Mouse (Mus musculus) neural tube, embryonic 13.5 days (tissue): ENCODE data around the gene Brd1. TPM values are rescaled to one million over a fixed set of nuclear protein-coding genes. Genes with fewer than 3 reads are reported as not detected.
"Not testable (repeated sequence)": the region's sequence is repeated elsewhere in the genome, so short reads cannot be mapped to it uniquely, and the experiment has no call there.

Experiments used
- ATAC-seq: fragments of 200-750 bp; cut with Nextera tagmentation; 2 replicates; pipeline ENCODE4 v1.8.0; 2017; ENCODE audit warnings: low read depth, mild to moderate bottlenecking, moderate TSS enrichment, moderate library complexity
- H3K27ac ChIP-seq: fragments of 300-500 bp; sonication (generic); replicated peaks from 2 replicates; pipeline ENCODE4 v1.5.1; 2015; ENCODE audit warnings: moderate library complexity, mild to moderate bottlenecking, inconsistent platforms
- H3K27me3 ChIP-seq: fragments of 300-500 bp; sonication (generic); 2 replicates; pipeline ENCODE4 v1.6.1; 2015; ENCODE audit warnings: mild to moderate bottlenecking, inconsistent platforms
- H3K36me3 ChIP-seq: fragments of 300-500 bp; sonication (generic); 2 replicates; pipeline ENCODE4 v1.6.1; 2015; ENCODE audit warnings: mild to moderate bottlenecking, inconsistent platforms
- H3K4me1 ChIP-seq: fragments of 300-500 bp; sonication (generic); replicated peaks from 2 replicates; pipeline ENCODE4 v1.6.1; 2015; ENCODE audit warnings: inconsistent platforms
- H3K4me2 ChIP-seq: fragments of 300-500 bp; sonication (generic); 2 replicates; pipeline ENCODE4 v1.6.1; 2015; ENCODE audit warnings: inconsistent platforms, mild to moderate bottlenecking, moderate library complexity
- H3K4me3 ChIP-seq: fragments of 300-500 bp; sonication (generic); 2 replicates; pipeline ENCODE4 v1.5.1; 2015; ENCODE audit warnings: mild to moderate bottlenecking, inconsistent platforms
- H3K9ac ChIP-seq: fragments of 300-500 bp; sonication (generic); 2 replicates; pipeline ENCODE4 v1.6.1; 2015; ENCODE audit warnings: moderate library complexity, mild to moderate bottlenecking, inconsistent platforms
- H3K9me3 ChIP-seq: fragments of 300-500 bp; sonication (generic); 2 replicates; pipeline ENCODE4 v1.6.1; 2016; ENCODE audit warnings: inconsistent platforms
- WGBS: fragments of 180-500 bp; shearing (Covaris S2); methylation state at CpG from one replicate; pipeline ENCODE4 v1.1.7; 2015; 5-methylcytosine and 5-hydroxymethylcytosine counted together
- polyA plus RNA-seq: library from polyadenylated mRNA; unstranded; fragments of >200 nt; fragmentation: Nextera tagmentation; extraction: Ambion mirVana; gene quantifications from 2 replicates; pipeline ENCODE4 v1.2.1, GENCODE M21; 2015

Brd1 gene
- polyA plus RNA-seq, 1 experiment from 2014 or later = 18.1 TPM

DNA sequence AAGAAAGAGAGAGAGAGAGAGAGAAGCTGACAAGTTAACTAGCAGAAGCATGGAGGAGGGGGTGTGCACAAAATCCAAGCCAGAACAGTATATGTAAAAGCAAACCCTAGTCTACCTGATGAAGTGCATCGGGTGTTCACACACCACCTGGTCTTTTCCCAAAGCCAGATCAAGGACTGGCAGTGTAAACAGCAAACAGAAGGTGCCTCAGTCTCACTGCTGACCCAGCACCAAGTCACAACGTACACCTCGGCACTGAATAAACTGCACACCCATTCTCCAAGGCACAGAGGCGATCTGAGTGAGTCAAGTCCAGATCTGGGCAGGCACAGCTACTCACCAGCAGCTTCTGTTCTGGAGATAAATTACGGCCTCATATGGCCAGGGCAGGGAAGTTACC is 9.0 kb downstream of the Brd1 start:
- WGBS = 89% methylated on average over 5 of the region's 5 CpGs
- Histone ChIP-seq H3K4me1 (peaks cover 29% of the 10 kb centered on the region), H3K36me3 (peaks cover 86% of the 10 kb centered on the region), H3K27me3 (no peaks in the 10 kb centered on the region), H3K9ac (no peak overlapping the region), H3K4me2 (no peak overlapping the region), H3K9me3 (no peaks in the 10 kb centered on the region), H3K4me3 (no peak overlapping the region), H3K27ac (no peak overlapping the region)
- no peak for ATAC-seq

GRCm38 (mm10) chr15:88724311-88724710 is 9.7 kb downstream of the Brd1 start:
- Histone ChIP-seq H3K36me3 (peaks cover 84% of the 10 kb centered on the region), H3K27me3 (no peaks in the 10 kb centered on the region), H3K4me3 (no peak overlapping the region), H3K4me2 (no peak overlapping the region), H3K4me1 (peaks cover 29% of the 10 kb centered on the region), H3K9ac (no peak overlapping the region), H3K9me3 (no peaks in the 10 kb centered on the region), H3K27ac (no peak overlapping the region)
- WGBS = 80% methylated on average over 7 of the region's 7 CpGs
- no peak for ATAC-seq

- 86% methylated on average over 6 of the region's 6 CpGs for WGBS
- Histone ChIP-seq H3K36me3 (peaks cover 83% of the 10 kb centered on the region), H3K9ac (no peak overlapping the region), H3K4me3 (no peak overlapping the region), H3K4me2 (no peak overlapping the region), H3K27ac (no peak overlapping the region), H3K9me3 (no peaks in the 10 kb centered on the region), H3K4me1 (peaks cover 29% of the 10 kb centered on the region), H3K27me3 (no peaks in the 10 kb centered on the region)
- ATAC-seq = no peak
Observed at GRCm38 (mm10) chr15:88723205-88723604, 10.8 kb downstream of the Brd1 start.

DNA sequence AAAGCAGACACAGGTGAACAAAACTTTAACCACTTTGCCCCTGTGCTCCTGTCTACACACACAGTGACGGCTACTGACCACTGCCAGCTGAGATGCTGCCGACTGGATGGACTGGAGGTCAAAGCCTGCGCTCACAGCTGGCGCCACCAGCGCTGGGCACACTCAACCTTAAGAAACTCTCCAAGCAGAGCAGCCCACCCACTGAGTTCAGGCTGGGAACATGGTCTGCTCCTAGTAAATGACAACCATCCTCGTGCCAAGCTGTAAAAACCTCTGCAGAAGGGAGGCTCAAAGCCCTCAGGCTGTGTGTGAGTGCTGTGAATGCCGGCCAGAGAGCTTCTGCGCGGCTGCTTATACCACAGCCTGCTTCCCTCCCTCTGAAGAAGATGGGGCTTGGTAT is 16.8 kb downstream of the Brd1 start:
- Histone ChIP-seq H3K4me3 (no peak overlapping the region), H3K36me3 (peaks cover 85% of the 10 kb centered on the region), H3K27ac (no peak overlapping the region), H3K9ac (no peak overlapping the region), H3K27me3 (no peaks in the 10 kb centered on the region), H3K4me1 (peaks cover 23% of the 10 kb centered on the region), H3K4me2 (no peak overlapping the region), H3K9me3 (no peaks in the 10 kb centered on the region)
- WGBS = 55% methylated on average over 9 of the region's 9 CpGs
- no peak for ATAC-seq

DNA sequence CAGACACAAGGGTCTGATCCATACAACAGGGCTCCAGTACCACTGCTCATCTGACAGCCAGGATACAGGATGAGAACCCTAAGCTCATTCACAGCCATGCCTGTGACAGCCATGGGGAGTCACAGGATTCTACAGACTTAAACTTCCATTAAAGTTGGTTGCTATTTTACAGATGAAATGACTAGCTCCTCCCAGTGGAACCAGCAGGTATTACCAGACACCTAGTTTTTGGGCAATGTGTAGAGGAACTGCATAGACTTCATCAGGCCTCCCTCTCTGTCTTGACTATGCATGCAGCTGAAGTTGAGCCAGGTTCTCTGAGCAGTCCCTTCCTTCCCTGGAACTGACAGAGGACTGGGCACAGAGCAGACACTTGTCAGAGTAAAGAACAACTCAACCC is 17.7 kb downstream of the Brd1 start:
- H3K27me3 ChIP-seq = no peaks in the 10 kb centered on the region
- H3K4me1 ChIP-seq = peaks cover 22% of the 10 kb centered on the region
- no peak overlapping the region for H3K9ac ChIP-seq
- H3K9me3 ChIP-seq = no peaks in the 10 kb centered on the region
- H3K4me3 ChIP-seq = no peak overlapping the region
- peaks cover 86% of the 10 kb centered on the region for H3K36me3 ChIP-seq
- H3K27ac ChIP-seq = no peak overlapping the region
- H3K4me2 ChIP-seq = no peak overlapping the region
- ATAC-seq = no peak

DNA sequence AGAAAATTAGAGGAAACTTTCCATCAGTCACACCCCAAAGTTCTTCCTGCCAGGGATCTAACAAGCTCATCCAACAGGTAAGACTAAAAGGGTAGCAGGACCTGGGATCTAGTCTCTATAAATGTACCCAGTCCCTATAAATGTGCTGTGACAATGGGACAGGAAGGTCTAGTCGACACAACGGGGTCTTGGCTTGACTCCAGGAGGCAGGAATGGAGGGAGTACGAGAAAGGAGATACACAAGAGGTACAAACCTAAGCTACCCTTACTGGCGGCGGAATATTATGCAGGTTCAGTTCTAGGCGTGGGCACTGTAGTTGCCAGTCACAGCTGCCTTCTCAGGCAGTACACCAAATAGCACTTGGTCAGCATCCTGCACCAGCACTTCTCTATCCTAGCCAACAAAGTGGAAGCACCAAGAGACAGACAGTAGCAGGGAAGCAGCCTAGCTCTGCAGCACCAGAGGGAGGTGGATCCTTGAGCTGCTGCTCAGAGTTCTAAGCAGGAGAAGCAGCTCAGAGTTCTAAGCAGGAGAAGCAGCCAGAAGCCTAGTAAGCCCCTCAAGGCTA is 19.9 kb downstream of the Brd1 start:
- H3K9ac ChIP-seq = no peak overlapping the region
- no peaks in the 10 kb centered on the region for H3K9me3 ChIP-seq

DNA sequence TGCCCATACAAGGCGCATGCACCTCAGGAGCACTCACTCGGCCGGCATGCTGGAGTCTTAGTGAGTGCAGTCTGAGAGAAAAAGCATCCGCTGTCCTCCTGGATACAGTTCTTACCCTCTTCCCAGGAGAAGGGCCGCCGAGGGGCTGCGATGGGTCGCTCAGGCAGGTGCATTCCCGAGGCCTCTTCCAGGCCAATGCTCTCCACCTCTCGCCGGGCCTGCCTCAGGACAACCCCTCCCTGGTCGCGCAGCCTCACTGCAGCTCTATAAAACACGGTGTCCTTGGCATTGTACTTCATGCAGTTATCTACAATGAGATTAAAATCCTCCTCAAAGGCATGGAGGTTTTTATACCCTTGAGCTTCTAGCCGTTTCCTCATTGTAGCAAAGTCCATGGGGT is 21.5 kb downstream of the Brd1 start:
- Histone ChIP-seq H3K36me3 (peaks cover 94% of the 10 kb centered on the region), H3K9me3 (no peaks in the 10 kb centered on the region), H3K27me3 (no peaks in the 10 kb centered on the region), H3K9ac (no peak overlapping the region), H3K27ac (no peak overlapping the region), H3K4me2 (no peak overlapping the region), H3K4me1 (peaks cover 4% of the 10 kb centered on the region), H3K4me3 (no peak overlapping the region)
- no peak for ATAC-seq
- WGBS = 95% methylated on average over 15 of the region's 15 CpGs

More for the DNA sequence above, 19.9 kb downstream of the Brd1 start:
- ATAC-seq = no peak
- H3K36me3 ChIP-seq = peaks cover 91% of the 10 kb centered on the region
- no peak overlapping the region for H3K27ac ChIP-seq
- peaks cover 19% of the 10 kb centered on the region for H3K4me1 ChIP-seq
- 84% methylated on average over 6 of the region's 6 CpGs for whole genome bisulfite sequencing
- no peak overlapping the region for H3K4me3 ChIP-seq
- no peaks in the 10 kb centered on the region for H3K27me3 ChIP-seq
- H3K4me2 ChIP-seq = no peak overlapping the region

DNA sequence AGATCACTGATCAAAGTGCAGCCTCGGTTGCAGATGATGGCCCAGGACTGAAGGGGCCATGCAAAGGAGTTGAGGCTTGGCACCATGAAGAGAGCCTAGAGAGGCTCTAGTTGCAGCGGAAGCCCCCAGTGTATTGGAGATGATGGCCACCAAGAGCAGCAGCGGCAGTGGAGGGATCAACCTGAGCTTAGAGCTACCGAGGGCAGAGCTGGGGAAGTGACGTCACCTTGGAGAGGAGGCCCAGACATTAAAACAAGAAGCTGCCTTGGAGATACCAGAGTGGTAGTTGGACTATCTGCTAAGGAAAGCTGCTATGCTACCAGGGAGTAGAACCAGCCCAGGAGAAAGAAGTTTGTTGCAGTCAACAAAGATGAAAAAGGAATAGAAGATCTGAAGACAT is 24.2 kb downstream of the Brd1 start:
- H3K27me3 ChIP-seq = no peaks in the 10 kb centered on the region
- no peaks in the 10 kb centered on the region for H3K4me1 ChIP-seq
- H3K4me3 ChIP-seq = no peak overlapping the region
- 93% methylated on average over 5 of the region's 5 CpGs for WGBS
- no peak for ATAC-seq
- H3K9ac ChIP-seq = no peak overlapping the region
- H3K4me2 ChIP-seq = no peak overlapping the region
- H3K27ac ChIP-seq = no peak overlapping the region
- H3K9me3 ChIP-seq = no peaks in the 10 kb centered on the region
- peaks cover 98% of the 10 kb centered on the region for H3K36me3 ChIP-seq

- ATAC-seq = no peak
Observed at GRCm38 (mm10) chr15:88708657-88709511, 25.1 kb downstream of the Brd1 start.

GRCm38 (mm10) chr15:88708204-88708603 is 25.8 kb downstream of the Brd1 start:
- Histone ChIP-seq H3K4me3 (no peak overlapping the region), H3K27ac (no peak overlapping the region), H3K27me3 (no peaks in the 10 kb centered on the region), H3K9ac (no peak overlapping the region), H3K36me3 (peaks cover 100% of the 10 kb centered on the region), H3K4me2 (no peak overlapping the region), H3K4me1 (no peaks in the 10 kb centered on the region), H3K9me3 (no peaks in the 10 kb centered on the region)
- ATAC-seq = no peak
- 91% methylated on average over 5 of the region's 5 CpGs for WGBS

More at GRCm38 (mm10) chr15:88708657-88709511, 25.1 kb downstream of the Brd1 start:
- no peaks in the 10 kb centered on the region for H3K27me3 ChIP-seq
- H3K9me3 ChIP-seq = no peaks in the 10 kb centered on the region
- H3K9ac ChIP-seq = no peak overlapping the region
- H3K4me1 ChIP-seq = no peaks in the 10 kb centered on the region
- no peak overlapping the region for H3K27ac ChIP-seq
- H3K4me3 ChIP-seq = no peak overlapping the region
- H3K4me2 ChIP-seq = no peak overlapping the region
- 77% methylated on average over 13 of the region's 13 CpGs for WGBS
- H3K36me3 ChIP-seq = peaks cover 100% of the 10 kb centered on the region

- not testable (repeated sequence) for ATAC-seq, H3K4me3 ChIP-seq, H3K27me3 ChIP-seq, H3K9ac ChIP-seq, H3K4me1 ChIP-seq, H3K4me2 ChIP-seq, H3K27ac ChIP-seq, H3K9me3 ChIP-seq
- WGBS = 79% methylated on average over 13 of the region's 13 CpGs
- peaks cover 100% of the 10 kb centered on the region for H3K36me3 ChIP-seq
Observed at GRCm38 (mm10) chr15:88706987-88707386, 27.0 kb downstream of the Brd1 start.

GRCm38 (mm10) chr15:88706320-88706719 is 27.7 kb downstream of the Brd1 start:
- Histone ChIP-seq H3K4me3 (no peak overlapping the region), H3K9me3 (no peaks in the 10 kb centered on the region), H3K27ac (no peak overlapping the region), H3K4me2 (no peak overlapping the region), H3K27me3 (no peaks in the 10 kb centered on the region), H3K36me3 (peaks cover 100% of the 10 kb centered on the region), H3K9ac (no peak overlapping the region), H3K4me1 (no peaks in the 10 kb centered on the region)
- no peak for ATAC-seq
- 96% methylated on average over 6 of the region's 6 CpGs for WGBS

DNA sequence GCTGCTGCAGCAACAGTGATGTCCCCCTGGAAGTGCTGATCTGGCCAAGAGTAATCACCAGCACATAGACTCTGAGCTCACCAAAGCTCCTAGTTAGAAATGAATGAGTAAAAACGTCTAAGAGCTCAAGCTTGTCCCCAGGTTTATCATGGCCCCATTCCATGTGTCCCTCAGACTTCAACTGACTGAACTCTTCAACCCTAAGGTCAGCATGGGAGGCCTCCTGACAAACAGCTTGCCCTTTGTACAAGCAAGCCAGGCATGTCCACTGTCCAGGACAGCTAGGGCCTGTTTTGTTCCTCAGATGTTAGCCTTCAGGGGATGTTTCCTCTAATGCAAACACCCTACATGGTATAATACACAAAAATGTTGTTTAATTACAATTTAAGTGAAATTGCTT is 29.7 kb downstream of the Brd1 start:
- 74% methylated on average over 1 of the region's 1 CpGs for WGBS
- H3K9me3 ChIP-seq = no peaks in the 10 kb centered on the region
- no peak for ATAC-seq
- no peak overlapping the region for H3K4me3 ChIP-seq
- H3K27me3 ChIP-seq = no peaks in the 10 kb centered on the region
- no peaks in the 10 kb centered on the region for H3K4me1 ChIP-seq
- H3K9ac ChIP-seq = no peak overlapping the region
- H3K27ac ChIP-seq = no peak overlapping the region
- H3K36me3 ChIP-seq = peaks cover 99% of the 10 kb centered on the region
- H3K4me2 ChIP-seq = no peak overlapping the region
